Mouse (Mus musculus) cerebellum, adult 2 months (tissue): ENCODE measurements around the gene Cdc37l1. TPM values are rescaled to one million over a fixed set of nuclear protein-coding genes. Genes with fewer than 3 reads are reported as not detected.

Source experiments
- DNase-seq, 2 experiments: peaks; one replicate each; pipeline ENCODE4 v3.0.0; 2021
- H3K27ac ChIP-seq: fragments of 200-500 bp; 2 replicates; pipeline ENCODE4 v1.5.1; 2012; ENCODE audit warnings: low read length, control low read depth, inconsistent platforms; ENCODE audit not compliant: insufficient read depth
- H3K27me3 ChIP-seq: fragments of 200-500 bp; 2 replicates; pipeline ENCODE4 v1.6.1; 2012; ENCODE audit warnings: inconsistent platforms, mild to moderate bottlenecking, low read length, moderate library complexity; ENCODE audit not compliant: control insufficient read depth, insufficient read depth
- H3K4me1 ChIP-seq: fragments of 200-500 bp; 2 replicates; pipeline ENCODE4 v1.6.1; 2011; ENCODE audit warnings: low read length; ENCODE audit not compliant: control insufficient read depth, insufficient read depth
- H3K4me3 ChIP-seq: fragments of 200-500 bp; replicated peaks from 2 replicates; pipeline ENCODE3; 2011; ENCODE audit warnings: mild to moderate bottlenecking, low read depth, low read length, control low read depth; ENCODE audit not compliant: insufficient read depth
- CTCF ChIP-seq: fragments of 200-500 bp; IDR thresholded peaks from 2 replicates; pipeline ENCODE4 v1.5.1; 2011; ENCODE audit warnings: low read depth, mild to moderate bottlenecking, control low read depth, low read length, moderate library complexity, borderline replicate concordance; ENCODE audit not compliant: insufficient read depth
- POLR2A ChIP-seq: fragments of 200-500 bp; IDR thresholded peaks from 2 replicates; pipeline ENCODE4 v1.6.1; 2011; ENCODE audit warnings: low read length, control low read depth, borderline replicate concordance; ENCODE audit not compliant: insufficient read depth
- WGBS: fragments of 180-500 bp; shearing (Covaris S2); methylation state at CpG from one replicate; pipeline ENCODE4 v1.1.7; 2018; 5-methylcytosine and 5-hydroxymethylcytosine counted together
- polyA plus RNA-seq: library from polyadenylated mRNA; depleted of rRNA; stranded (reverse); fragments of >200 nt; gene quantifications from 2 replicates; pipeline ENCODE4 v1.2.3, GENCODE M21; 2012

Gene Cdc37l1
- polyA plus RNA-seq, 1 experiment, result 91.8 TPM

DNA sequence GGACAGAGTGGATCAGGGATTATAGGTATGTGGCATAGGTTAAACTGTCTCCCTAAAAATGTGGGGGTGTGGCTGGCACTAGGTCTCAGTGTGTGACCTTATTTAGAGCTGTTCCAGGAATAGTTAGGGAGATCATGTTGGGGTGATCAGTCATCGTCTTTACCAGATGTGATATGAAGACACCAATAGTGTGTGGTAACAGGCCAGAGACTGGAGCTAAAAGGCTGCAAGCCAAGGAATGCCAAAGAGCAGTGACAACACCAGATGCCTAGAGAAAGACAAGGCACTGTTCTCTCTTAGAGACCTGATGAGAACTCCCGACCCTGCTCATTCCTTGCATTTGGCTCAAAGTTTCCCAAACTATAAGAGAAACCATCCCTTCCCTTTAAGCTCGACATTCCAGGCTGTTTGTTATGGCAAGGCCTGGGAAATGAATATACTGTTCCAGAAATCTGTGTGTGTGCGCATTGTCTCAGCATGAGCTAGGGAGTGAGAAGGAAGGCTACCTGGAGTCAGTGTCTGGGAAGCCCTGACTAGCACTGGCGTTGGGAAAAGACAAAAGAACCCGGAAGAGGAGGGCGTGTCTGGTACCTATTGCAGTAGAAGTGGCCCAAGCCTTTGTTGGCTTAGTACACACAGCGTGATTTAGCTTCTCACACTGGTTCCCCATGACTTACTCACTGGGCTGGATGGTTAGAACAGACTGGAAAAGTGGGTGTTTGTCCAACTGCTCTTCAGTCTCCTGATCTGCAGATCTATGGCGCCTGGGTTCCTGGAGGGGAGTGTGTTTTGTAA is 60.2 kb downstream of the Cdc37l1 start:
- Histone ChIP-seq H3K27ac (no peak overlapping the region), H3K4me1 (no peaks in the 10 kb centered on the region), H3K27me3 (no peaks in the 10 kb centered on the region; the same call in 1 of the 2 replicates), H3K4me3 (no peak overlapping the region)
- no peak for TF ChIP-seq POLR2A
- TF ChIP-seq CTCF, result no peak
- WGBS, result 74% methylated on average over 9 of the region's 9 CpGs
- DNase-seq, result no peak

DNA sequence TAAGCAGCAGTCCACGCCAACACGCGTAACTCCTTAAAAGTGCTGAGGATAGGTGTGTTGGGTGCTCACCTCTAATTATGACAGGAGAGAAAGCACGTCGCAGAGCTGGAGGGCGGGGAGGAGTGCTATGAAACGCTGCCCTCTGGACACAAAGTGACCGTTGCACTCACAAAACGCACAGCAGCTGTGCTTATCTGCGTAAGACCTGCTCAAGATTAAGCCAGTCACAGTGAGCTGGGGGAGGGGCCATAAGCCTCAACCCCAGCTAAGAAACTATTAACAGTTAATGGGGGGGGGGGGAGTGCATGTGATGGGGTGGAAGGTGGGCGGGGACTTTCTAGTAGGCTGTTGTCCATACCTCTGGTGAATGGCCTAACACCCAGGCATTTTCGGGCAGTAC is 62.6 kb downstream of the Cdc37l1 start:
- WGBS, result 90% methylated on average over 12 of the region's 12 CpGs

DNA sequence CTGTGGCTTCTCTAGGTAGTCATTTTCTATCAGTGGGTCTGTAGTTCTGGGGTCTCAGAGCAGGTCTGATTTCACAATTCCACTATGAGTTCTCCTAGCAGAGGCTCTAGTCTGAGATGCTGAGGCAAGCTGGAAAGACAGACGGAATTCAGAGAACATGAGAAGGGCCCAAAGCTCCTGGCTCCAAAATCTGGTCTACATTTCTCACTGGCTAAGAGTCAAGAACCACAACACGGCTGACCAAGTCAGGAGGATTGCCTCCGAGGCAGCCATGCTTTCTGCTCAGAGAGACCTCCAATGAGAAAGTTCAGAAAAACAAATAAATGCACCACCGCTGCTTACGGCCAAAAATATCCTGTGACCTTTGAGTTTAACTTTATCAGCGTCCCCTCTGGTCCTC is 64.4 kb downstream of the Cdc37l1 start:
- Histone ChIP-seq H3K27me3 (no peaks in the 10 kb centered on the region), H3K27ac (no peak overlapping the region), H3K4me3 (no peak overlapping the region), H3K4me1 (no peaks in the 10 kb centered on the region)
- TF ChIP-seq POLR2A, result no peak
- TF ChIP-seq CTCF, result no peak
- no peak for DNase-seq
- 75% methylated on average over 6 of the region's 6 CpGs for WGBS

More for the DNA sequence above, 62.6 kb downstream of the Cdc37l1 start:
- DNase-seq, result no peak
- Histone ChIP-seq H3K27ac (no peak overlapping the region), H3K4me3 (no peak overlapping the region), H3K27me3 (no peaks in the 10 kb centered on the region), H3K4me1 (no peaks in the 10 kb centered on the region)
- no peak for TF ChIP-seq CTCF

DNA sequence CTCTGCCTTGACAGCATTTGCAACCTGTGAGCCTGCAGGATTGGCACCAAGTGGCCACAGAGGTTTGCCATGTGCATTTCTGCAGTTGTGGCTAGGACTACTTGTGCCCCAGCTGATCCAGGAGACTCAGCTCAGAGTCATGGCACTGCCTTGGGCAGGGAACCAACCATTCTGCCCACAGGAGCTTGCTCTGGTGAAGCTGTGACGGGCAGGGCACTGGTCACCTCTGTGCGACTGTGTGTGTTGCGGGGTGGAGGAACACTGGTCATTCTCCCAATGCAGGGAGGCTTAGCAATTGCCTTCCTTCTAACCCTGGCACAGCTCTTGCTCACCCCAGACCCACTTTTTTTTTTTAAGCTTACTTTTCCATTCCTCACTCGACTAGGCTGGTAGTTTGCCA is 65.3 kb downstream of the Cdc37l1 start:
- 74% methylated on average over 4 of the region's 4 CpGs for WGBS

DNA sequence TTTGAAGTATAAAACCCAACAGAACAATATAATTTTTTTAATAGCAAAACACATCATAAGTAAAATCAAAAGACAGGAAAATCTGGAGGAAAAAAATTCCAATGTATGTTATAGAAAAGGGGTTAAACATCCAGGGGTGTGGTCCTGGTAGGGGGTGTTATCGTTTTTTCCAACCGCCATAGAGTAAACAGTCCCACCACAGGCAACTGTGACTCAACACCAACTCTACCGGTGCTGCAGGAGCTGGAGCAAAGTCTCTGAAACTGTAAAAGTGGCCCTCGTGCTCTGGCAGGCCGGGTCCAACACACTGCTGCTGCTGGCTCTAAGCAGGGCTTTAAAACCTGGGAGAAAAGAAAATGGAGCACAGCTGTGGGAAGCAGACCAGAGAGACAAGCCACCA is 68.6 kb downstream of the Cdc37l1 start:
- no peak for TF ChIP-seq CTCF
- no peak for TF ChIP-seq POLR2A
- no peak overlapping the region for H3K4me3 ChIP-seq
- no peak overlapping the region for H3K27ac ChIP-seq
- no peaks in the 10 kb centered on the region for H3K27me3 ChIP-seq
- no peaks in the 10 kb centered on the region for H3K4me1 ChIP-seq
- WGBS, result 85% methylated on average over 5 of the region's 5 CpGs
- no peak for DNase-seq

More for the DNA sequence above, 65.3 kb downstream of the Cdc37l1 start:
- H3K27ac ChIP-seq, result no peak overlapping the region
- DNase-seq, result no peak
- H3K4me1 ChIP-seq, result no peaks in the 10 kb centered on the region
- H3K27me3 ChIP-seq, result no peaks in the 10 kb centered on the region
- TF ChIP-seq POLR2A, result no peak
- no peak for TF ChIP-seq CTCF
- no peak overlapping the region for H3K4me3 ChIP-seq

DNA sequence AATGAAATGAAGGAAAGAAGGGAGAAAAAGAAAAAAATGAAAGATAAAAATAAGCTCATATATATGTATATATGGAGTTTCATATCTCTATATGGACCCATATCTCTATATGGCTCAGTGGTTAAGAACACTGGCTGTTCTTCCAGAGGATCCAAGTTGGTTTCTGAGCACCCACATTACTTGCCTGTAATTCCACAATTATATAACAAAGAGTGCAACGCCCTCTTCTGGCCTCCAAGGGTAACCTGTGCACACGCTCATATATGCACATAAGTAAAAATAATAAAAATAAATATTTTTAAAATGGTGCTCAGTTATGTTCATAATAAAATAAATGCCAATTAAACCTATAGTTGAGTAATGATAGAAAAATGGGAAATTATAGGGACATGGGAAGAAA is 69.5 kb downstream of the Cdc37l1 start:
- 80% methylated on average over 2 of the region's 2 CpGs for WGBS
- Histone ChIP-seq H3K4me1 (peaks cover 2% of the 10 kb centered on the region; the same call in 1 of the 2 replicates), H3K4me3 (no peak overlapping the region), H3K27ac (no peak overlapping the region), H3K27me3 (no peaks in the 10 kb centered on the region)
- TF ChIP-seq POLR2A (no peak), CTCF (no peak)
- no peak for DNase-seq

DNA sequence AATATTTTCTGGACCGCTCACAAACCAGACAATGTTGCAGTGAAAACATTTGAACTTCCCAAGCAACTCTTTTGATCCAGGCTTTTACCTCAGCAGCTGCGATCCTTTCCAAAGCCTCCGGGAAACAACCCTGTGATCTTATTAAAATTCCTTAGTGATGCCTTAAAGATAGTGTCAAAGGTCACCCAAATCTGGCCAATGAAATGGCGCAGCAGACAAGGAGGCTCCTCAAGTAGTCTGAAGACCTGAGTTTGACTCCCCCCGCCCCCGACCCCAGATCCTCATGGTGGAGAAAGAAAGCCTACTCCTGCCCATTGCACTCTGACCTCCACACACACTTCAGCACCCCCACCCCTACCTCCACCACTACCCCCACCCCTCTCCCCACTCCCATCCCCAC is 70.1 kb downstream of the Cdc37l1 start:
- H3K27me3 ChIP-seq, result no peaks in the 10 kb centered on the region
- TF ChIP-seq POLR2A (no peak), CTCF (no peak)
- 41% methylated on average over 6 of the region's 6 CpGs for WGBS
- no peak overlapping the region for H3K27ac ChIP-seq
- no peak for DNase-seq
- peaks cover 2% of the 10 kb centered on the region; the same call in 1 of the 2 replicates for H3K4me1 ChIP-seq
- no peak overlapping the region for H3K4me3 ChIP-seq

DNA sequence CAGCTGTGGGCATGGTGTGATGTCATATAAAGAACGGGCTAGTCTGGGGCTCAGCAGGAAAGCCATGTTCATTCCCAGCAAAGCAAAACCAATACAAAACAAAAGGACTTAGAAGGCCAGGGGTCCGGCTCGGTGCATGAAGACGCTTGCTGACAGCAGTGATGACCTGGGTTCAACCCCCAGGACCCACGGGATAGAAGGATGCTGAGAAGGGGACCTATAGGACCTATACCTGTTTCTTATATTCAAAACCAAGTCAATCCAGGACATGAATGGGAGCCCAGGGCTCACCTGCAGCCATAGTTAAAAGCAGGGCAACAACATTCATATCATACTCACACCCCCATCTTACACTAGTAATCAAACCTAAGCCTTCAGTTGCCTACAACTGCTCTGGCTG is 72.9 kb downstream of the Cdc37l1 start:
- TF ChIP-seq POLR2A, result no peak
- no peak for TF ChIP-seq CTCF
- H3K27ac ChIP-seq, result no peak overlapping the region
- 73% methylated on average over 5 of the region's 5 CpGs for WGBS
- no peaks in the 10 kb centered on the region for H3K27me3 ChIP-seq
- H3K4me1 ChIP-seq, result peaks cover 2% of the 10 kb centered on the region; the same call in 1 of the 2 replicates
- no peak overlapping the region for H3K4me3 ChIP-seq
- DNase-seq, result no peak

DNA sequence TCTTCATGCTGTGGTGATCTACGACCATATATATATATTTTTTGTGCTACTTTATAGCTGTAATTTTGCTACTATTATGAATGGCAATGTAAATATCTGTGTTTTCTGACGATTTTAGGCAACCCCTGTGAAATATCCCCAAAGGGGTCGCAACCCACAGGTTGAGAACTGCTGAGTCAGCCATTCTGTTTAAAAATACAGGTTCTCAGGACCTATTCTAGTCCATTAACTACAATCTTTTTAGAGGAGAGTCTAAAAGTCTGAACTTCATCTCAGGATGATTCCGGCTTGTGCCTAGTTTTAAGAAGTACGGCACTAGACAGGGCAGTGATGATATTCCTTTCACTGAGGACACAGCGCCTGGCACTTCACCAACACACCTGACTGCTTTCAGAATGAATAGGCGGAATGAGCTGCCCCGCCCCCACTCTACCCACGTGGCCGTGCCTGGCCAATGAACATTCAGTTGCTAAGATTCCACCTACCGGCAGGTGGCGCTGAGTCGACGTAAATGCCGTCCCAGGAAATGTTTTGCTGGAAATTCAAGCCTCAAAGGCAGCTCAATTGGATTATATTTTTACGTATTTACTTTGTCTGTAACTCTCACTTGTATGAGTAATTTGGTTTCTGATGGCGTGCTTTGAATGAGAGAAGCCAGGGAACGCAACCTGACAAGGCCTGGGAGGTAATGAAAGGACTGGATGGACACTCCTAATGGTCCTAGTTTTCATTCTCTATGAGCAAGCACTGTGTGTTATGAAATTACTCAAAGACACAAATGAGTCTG is 73.6 kb downstream of the Cdc37l1 start:
- Histone ChIP-seq H3K27ac (no peak overlapping the region; the same call in 1 of the 2 replicates), H3K4me1 (peaks cover 2% of the 10 kb centered on the region; the same call in 1 of the 2 replicates), H3K27me3 (no peaks in the 10 kb centered on the region), H3K4me3 (peak overlapping the region; percentile 33)
- 16% methylated on average over 18 of the region's 18 CpGs for WGBS
- TF ChIP-seq POLR2A (no peak), CTCF (peak; percentile 95)
- peak; percentile 85 to 89 for DNase-seq
